Mouse (Mus musculus): ENCODE measurements around the gene Bub1b. TPM values are rescaled to one million over a fixed set of nuclear protein-coding genes. Genes with fewer than 3 reads are reported as not detected.

Gene Bub1b
- polyA plus RNA-seq (2021; fragmentation: Nextera tagmentation) = 0.28 and 0.49 TPM in 2 replicates
- long read RNA-seq, experiment 1, partial matches to known transcripts = 3 of 3 reads
- long read RNA-seq, experiment 1, other reads (novel, unspliced or antisense) = 0 of 3 reads
- long read RNA-seq, experiment 2, partial matches to known transcripts = 2 of 2 reads
- long read RNA-seq, experiment 2, other reads (novel, unspliced or antisense) = 0 of 2 reads

GRCm38 (mm10) chr2:118597673-118598568 is at the start of gene Bub1b:
Bub1b (plus strand) TSS chr2:118598211.

DNA sequence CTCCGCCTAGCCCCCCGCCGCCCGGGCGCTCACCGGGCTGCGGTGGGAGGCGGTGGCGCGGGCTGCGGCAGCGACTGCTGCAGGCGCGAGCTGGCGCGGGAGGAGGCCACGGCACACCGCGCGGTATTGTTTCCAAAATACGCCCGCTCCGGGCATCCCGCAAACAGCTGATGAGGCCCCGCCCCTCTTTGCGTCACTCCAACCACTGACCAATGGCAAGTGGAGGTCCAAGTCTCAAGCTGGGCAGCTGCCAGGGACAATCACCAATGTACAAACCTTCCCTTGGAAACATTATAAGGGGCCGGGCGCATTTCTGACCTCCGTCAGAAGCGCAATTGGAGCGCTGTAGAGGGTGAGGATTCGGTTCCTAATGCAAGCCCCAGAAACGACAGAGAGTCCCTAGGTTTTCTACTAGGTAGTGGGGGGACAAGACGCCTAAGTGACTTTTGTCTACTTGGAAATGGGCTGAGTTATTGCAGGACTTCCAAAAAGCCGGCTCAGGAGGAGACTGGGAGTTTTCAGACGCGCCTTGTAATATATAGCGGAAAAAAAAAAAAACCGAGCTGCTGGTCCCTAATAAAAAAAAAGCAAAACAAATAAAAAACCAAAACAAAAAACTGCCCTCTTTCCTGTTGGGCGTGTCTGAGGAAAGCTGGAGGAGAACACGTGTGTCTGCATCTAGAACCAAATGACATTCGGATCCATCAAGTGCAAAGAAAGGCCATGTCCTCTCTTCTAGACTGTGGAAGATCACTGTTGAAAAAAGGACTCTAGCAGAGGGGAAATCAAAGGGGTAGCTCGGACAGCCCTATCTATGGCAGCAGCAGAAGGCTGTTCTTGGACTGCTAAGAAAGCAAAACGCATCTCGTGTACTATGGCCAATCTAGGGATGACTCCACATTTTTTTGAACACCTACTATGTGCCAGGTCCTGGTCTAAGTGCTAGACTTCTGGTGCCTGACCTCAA is 48.2 kb upstream of the Bub1b start, which contains the start of gene Bmf:
Gene Bmf, minus strand, starts transcription at position 181 of the 967 bp plus-strand sequence.

DNA sequence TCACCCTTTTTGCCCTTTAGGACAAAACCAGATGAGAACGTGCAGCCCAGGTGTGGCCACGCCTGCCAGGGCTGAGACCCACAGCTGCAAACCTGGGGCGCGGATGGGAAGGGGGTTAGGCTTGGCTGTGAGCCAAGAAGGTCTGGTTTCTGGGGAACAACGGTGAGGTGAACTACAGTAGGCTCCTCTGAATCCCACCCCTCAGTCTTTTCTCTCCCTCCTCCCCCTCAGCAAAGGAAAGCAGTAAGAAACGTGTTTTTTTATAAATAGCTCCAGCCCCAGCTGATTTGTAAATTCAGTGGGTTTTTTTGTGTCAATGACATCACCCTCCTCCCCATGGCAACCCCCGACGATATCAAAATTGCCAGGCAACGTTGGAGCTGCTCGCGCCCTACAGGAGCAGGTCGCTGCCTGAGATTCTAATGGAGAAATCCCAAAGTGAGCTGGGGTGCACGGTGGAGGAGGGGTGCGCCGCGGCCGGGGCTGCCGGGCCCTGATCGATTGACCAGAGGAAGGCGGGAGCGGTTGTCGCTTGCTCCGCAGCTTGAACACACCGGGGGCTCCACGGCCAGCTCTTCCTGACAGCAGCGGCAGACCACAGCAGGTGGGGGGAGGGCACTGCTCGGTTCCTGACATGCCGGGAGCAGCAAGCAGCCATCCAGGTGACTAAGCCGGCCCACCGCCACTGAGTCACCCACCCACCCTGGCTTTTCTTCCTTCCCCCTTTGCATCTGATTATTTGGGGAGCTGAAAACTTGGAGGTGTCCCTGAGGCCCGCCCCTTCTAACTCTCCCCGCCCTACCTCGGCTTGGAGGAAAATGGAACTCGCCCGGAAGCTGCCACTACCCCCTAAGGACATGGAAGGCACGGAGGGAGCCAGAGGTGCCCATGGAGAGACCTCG is 65.1 kb downstream of the Bub1b start, which contains the start of gene Pak6:
Gene Pak6, plus strand, starts transcription at position 402 of the 902 bp plus-strand sequence.

Other genes with a start within 250 kb of the Bub1b start
- gene Gpr176, start 224.8 kb upstream of the Bub1b start, polyA plus RNA-seq (2021; fragmentation: Nextera tagmentation) = 4.6 and 4.7 TPM in 2 replicates
- 2.8 TPM in 2 replicates for gene Eif2ak4, start 209.6 kb upstream of the Bub1b start, polyA plus RNA-seq (2021; fragmentation: Nextera tagmentation)
- gene Srp14, start 118.5 kb upstream of the Bub1b start, polyA plus RNA-seq (2021; fragmentation: Nextera tagmentation) = 478 and 487 TPM in 2 replicates
- gene Bmf, start 48.5 kb upstream of the Bub1b start, polyA plus RNA-seq (2021; fragmentation: Nextera tagmentation) = 0.69 and 0.70 TPM in 2 replicates
- 23.3 and 25.5 TPM in 2 replicates for gene Pak6, start 65.1 kb downstream of the Bub1b start, polyA plus RNA-seq (2021; fragmentation: Nextera tagmentation)
- gene Ankrd63, start 105.8 kb downstream of the Bub1b start, polyA plus RNA-seq (2021; fragmentation: Nextera tagmentation) = 5.6 and 7.1 TPM in 2 replicates
- 1.9 and 2.2 TPM in 2 replicates for gene Plcb2, start 130.2 kb downstream of the Bub1b start, polyA plus RNA-seq (2021; fragmentation: Nextera tagmentation)
- gene Inafm2, start 147.5 kb downstream of the Bub1b start, polyA plus RNA-seq (2021; fragmentation: Nextera tagmentation) = 46.4 and 71.6 TPM in 2 replicates
- gene Ccdc9b, start 164.4 kb downstream of the Bub1b start, polyA plus RNA-seq (2021; fragmentation: Nextera tagmentation) = 0.24 and 0.29 TPM in 2 replicates
- not detected in 2 replicates for gene Phgr1, start 174.6 kb downstream of the Bub1b start, polyA plus RNA-seq (2021; fragmentation: Nextera tagmentation)
- gene Disp2, start 181.5 kb downstream of the Bub1b start, polyA plus RNA-seq (2021; fragmentation: Nextera tagmentation) = 111 and 146 TPM in 2 replicates
- 0.59 and 0.88 TPM in 2 replicates for gene Knstrn, start 215.8 kb downstream of the Bub1b start, polyA plus RNA-seq (2021; fragmentation: Nextera tagmentation)